ENCODE assay signal across 11 mouse cellular contexts in the genomic region with DNA sequence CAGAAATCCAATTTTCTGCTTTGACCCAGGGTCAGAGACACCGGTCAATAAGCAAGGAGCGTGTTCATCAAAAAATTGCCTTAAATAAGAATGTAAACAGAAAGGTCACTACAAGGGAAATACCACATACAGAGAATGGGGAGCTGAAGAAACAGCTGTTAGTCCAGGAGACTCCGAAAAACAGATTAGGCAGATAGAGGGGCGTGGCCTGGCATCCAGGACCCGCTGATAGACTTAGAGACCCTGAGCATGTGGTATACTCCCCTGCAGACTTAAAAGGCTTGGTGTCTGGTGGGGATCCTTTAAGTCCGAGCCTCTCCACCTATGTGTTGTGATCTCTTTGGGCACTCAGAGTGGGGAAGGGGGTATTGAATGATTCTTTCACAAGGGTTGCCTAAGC.
DNase-seq lines count a peak whose midpoint lies in the region; ATAC-seq lines count a peak whose summit lies in the region.
"Had no signal": no experiment of that assay in that cellular context is flagged by ENCODE, and none has a peak within 500 bp of the region (broad histone marks: within the 10 kb centered on the region; RNA-seq: fewer than 3 reads in every experiment).

No protein-coding gene starts in this region.

- peaks cover 45% of the 10 kb centered on the region for H3K4me1 ChIP-seq in heart, embryonic 13.5 days
- peaks cover 63% of the 10 kb centered on the region for H3K4me1 ChIP-seq in embryonic facial prominence, embryonic 10.5 days
- peaks cover 48% of the 10 kb centered on the region for H3K4me1 ChIP-seq in limb, embryonic 10.5 days

- H3K9me3 ChIP-seq in heart, embryonic 13.5 days, result no peaks in the 10 kb centered on the region
- H3K9me3 ChIP-seq in embryonic facial prominence, embryonic 10.5 days, result no peaks in the 10 kb centered on the region
- no peaks in the 10 kb centered on the region for H3K9me3 ChIP-seq in limb, embryonic 10.5 days (replicated peaks)
- H3K9me3 ChIP-seq: neural tube, embryonic 15.5 days had no signal

- no peaks in the 10 kb centered on the region for H3K36me3 ChIP-seq in heart, embryonic 13.5 days
- H3K36me3 ChIP-seq in embryonic facial prominence, embryonic 10.5 days (replicated peaks), result no peaks in the 10 kb centered on the region
- H3K36me3 ChIP-seq in limb, embryonic 10.5 days, result no peaks in the 10 kb centered on the region
- H3K36me3 ChIP-seq: neural tube, embryonic 15.5 days had no signal

- H3K4me3 ChIP-seq in heart, embryonic 13.5 days, result no peak overlapping the region
- peak overlapping the region; percentile 14; the same call in 1 of the 2 replicates for H3K4me3 ChIP-seq in embryonic facial prominence, embryonic 10.5 days
- peak overlapping the region; percentile 27; the same call in 1 of the 2 replicates for H3K4me3 ChIP-seq in limb, embryonic 10.5 days
- H3K4me3 ChIP-seq: neural tube, embryonic 15.5 days had no signal

- H3K27me3 ChIP-seq in heart, embryonic 13.5 days (replicated peaks), result no peaks in the 10 kb centered on the region
- H3K27me3 ChIP-seq in embryonic facial prominence, embryonic 10.5 days (replicated peaks; ENCODE audit: low read depth, poor library complexity, severe bottlenecking), result peaks cover 10% of the 10 kb centered on the region; the same call in 1 of the 2 replicates
- no peaks in the 10 kb centered on the region for H3K27me3 ChIP-seq in limb, embryonic 10.5 days (ENCODE audit: low read depth, poor library complexity, severe bottlenecking)
- H3K27me3 ChIP-seq: neural tube, embryonic 15.5 days had no signal

- ATAC-seq in heart, embryonic 13.5 days (ENCODE audit: extremely low read depth, insufficient number of reproducible peaks, low FRiP score, low TSS enrichment), result no peak
- no peak for ATAC-seq in activated CD4-positive, CD25-positive, alpha-beta regulatory T cell, adult 4 months
- ATAC-seq: midbrain, embryonic 16.5 days had no signal

- H3K4me2 ChIP-seq in heart, embryonic 13.5 days, result peak overlapping the region; percentile 17; the same call in 1 of the 2 replicates
- H3K4me2 ChIP-seq: neural tube, embryonic 15.5 days had no signal

- WGBS in heart, embryonic 13.5 days, result 44% methylated on average over 6 of the region's 6 CpGs
- 30% methylated on average over 6 of the region's 6 CpGs for WGBS in embryonic facial prominence, embryonic 10.5 days
- WGBS in limb, embryonic 10.5 days, result 52% methylated on average over 6 of the region's 6 CpGs

- peak overlapping the region; percentile 83 for H3K27ac ChIP-seq in heart, embryonic 13.5 days (replicated peaks)
- peak overlapping the region; percentile 85 for H3K27ac ChIP-seq in embryonic facial prominence, embryonic 10.5 days (replicated peaks)
- peak overlapping the region; percentile 73 for H3K27ac ChIP-seq in limb, embryonic 10.5 days
- H3K27ac ChIP-seq: neural tube, embryonic 15.5 days had no signal

- DNase-seq in heart, adult 8-10 months (ENCODE audit: low spot score), result no peak
- DNase-seq in NIH3T3 (ENCODE audit: low read depth), result peak; percentile 50
- peak; percentile 45 for DNase-seq in embryonic facial prominence, embryonic 10.5 days (ENCODE audit: low spot score)
- DNase-seq in limb, embryonic 10.5 days (ENCODE audit: low spot score), result no peak
- DNase-seq in testis, postnatal 10 days (ENCODE audit: low spot score), result no peak
- DNase-seq: cerebellum, adult 11 months; right cerebral cortex, postnatal 25 days had no signal

- 0 out of 2 replicates have a peak overlapping the region, but pooled peaks have one; percentile 20 for H3K9ac ChIP-seq in heart, embryonic 13.5 days
- H3K9ac ChIP-seq: neural tube, embryonic 15.5 days had no signal

Comparison
In these comparisons a context has a peak if more than half of its experiments do, and no peak if none do; other contexts are left out.
1. DNase-seq: peak in NIH3T3 (single experiment) and embryonic facial prominence, embryonic 10.5 days (single experiment); none in heart, adult 8-10 months (single experiment), limb, embryonic 10.5 days (single experiment) and testis, postnatal 10 days (single experiment).
2. Peak in every context shown above with its lines, with median percentiles within 50 percentile points of each other: H3K27ac ChIP-seq.